Mouse (Mus musculus): ENCODE measurements around the gene Trdmt1.

DNA sequence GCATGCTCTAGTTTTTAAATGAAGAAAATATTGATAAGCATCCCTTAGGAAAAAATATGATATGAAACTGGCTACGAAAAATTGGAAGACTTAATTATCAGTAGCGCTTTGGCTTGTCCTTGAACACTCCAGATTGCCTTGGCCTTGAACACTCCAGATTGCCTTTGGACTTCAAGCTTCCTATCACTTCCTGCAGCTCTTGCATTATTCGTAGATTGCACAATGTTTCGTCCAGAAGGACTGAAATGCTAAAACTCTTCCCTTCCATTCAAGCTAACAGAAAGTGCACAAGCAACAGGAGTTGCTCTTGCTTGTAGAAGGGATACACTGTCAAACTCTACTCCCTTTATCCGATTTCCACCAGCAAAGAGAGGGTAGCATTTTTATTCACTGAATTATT lies 14.8 kb upstream of the Trdmt1 start:
- TF ChIP-seq POLR2A (IDR thresholded peaks at IDR 0.05; ENCODE audit: borderline replicate concordance, insufficient read depth, low read length) = no peak
- TF ChIP-seq CTCF (IDR thresholded peaks at IDR 0.05; ENCODE audit: borderline replicate concordance, insufficient read depth, low read depth, low read length) = no peak

Measured in cerebellum, adult 2 months (tissue).